Mouse (Mus musculus): Measurements from ENCODE around the gene Brip1. TPM values are rescaled to one million over a fixed set of nuclear protein-coding genes. Genes with fewer than 3 reads are reported as not detected.

Brip1 gene
- 5.1 and 8.2 TPM in 2 replicates for polyA plus RNA-seq (2012; ENCODE audit: insufficient read depth, insufficient read length, missing spikeins)

- TF ChIP-seq POLR2A (IDR thresholded peaks at IDR 0.05; ENCODE audit: borderline replicate concordance, low read depth, low read length) (no peak), CTCF (IDR thresholded peaks at IDR 0.05; ENCODE audit: low read depth, low read length) (no peak)
- Histone ChIP-seq H3K4me3 (ENCODE audit: insufficient read depth, low read length) (peak within 1 kb of the TSS; percentile 90), H3K27ac (ENCODE audit: insufficient read depth, low read depth, low read length) (peak within 1 kb of the TSS; percentile 88), H3K4me1 (ENCODE audit: control insufficient read depth, insufficient read depth, low read length) (peaks cover 12% of the 10 kb centered on the region)
Observed at GRCm38 (mm10) chr11:86201037-86201786, at the start of gene Brip1. TSS of gene Brip1 (minus strand) at chr11:86201193.

GRCm38 (mm10) chr11:86232446-86232845, 31.5 kb upstream of the Brip1 start:
- no peak overlapping the region for H3K4me3 ChIP-seq (ENCODE audit: insufficient read depth, low read length)
- peaks cover 2% of the 10 kb centered on the region; the same call in 1 of the 2 replicates for H3K4me1 ChIP-seq (ENCODE audit: control insufficient read depth, insufficient read depth, low read length)
- H3K27ac ChIP-seq (ENCODE audit: insufficient read depth, low read depth, low read length), result no peak overlapping the region
- TF ChIP-seq POLR2A (IDR thresholded peaks at IDR 0.05; ENCODE audit: borderline replicate concordance, low read depth, low read length), result no peak
- no peak for TF ChIP-seq CTCF (IDR thresholded peaks at IDR 0.05; ENCODE audit: low read depth, low read length)

GRCm38 (mm10) chr11:86231781-86232350, 30.9 kb upstream of the Brip1 start:
- TF ChIP-seq CTCF (IDR thresholded peaks at IDR 0.05; ENCODE audit: low read depth, low read length), result no peak
- no peak for TF ChIP-seq POLR2A (IDR thresholded peaks at IDR 0.05; ENCODE audit: borderline replicate concordance, low read depth, low read length)
- peaks cover 4% of the 10 kb centered on the region; the same call in 1 of the 2 replicates for H3K4me1 ChIP-seq (ENCODE audit: control insufficient read depth, insufficient read depth, low read length)
- H3K4me3 ChIP-seq (ENCODE audit: insufficient read depth, low read length), result no peak overlapping the region
- H3K27ac ChIP-seq (ENCODE audit: insufficient read depth, low read depth, low read length), result no peak overlapping the region

GRCm38 (mm10) chr11:86226646-86227180, 25.7 kb upstream of the Brip1 start:
- no peak overlapping the region for H3K27ac ChIP-seq (ENCODE audit: insufficient read depth, low read depth, low read length)
- no peak overlapping the region for H3K4me3 ChIP-seq (ENCODE audit: insufficient read depth, low read length)

GRCm38 (mm10) chr11:86225761-86226160, 24.8 kb upstream of the Brip1 start:
- no peak for TF ChIP-seq POLR2A (IDR thresholded peaks at IDR 0.05; ENCODE audit: borderline replicate concordance, low read depth, low read length)
- TF ChIP-seq CTCF (IDR thresholded peaks at IDR 0.05; ENCODE audit: low read depth, low read length), result no peak
- Histone ChIP-seq H3K27ac (ENCODE audit: insufficient read depth, low read depth, low read length) (no peak overlapping the region), H3K4me1 (ENCODE audit: control insufficient read depth, insufficient read depth, low read length) (peaks cover 4% of the 10 kb centered on the region; the same call in 1 of the 2 replicates), H3K4me3 (ENCODE audit: insufficient read depth, low read length) (no peak overlapping the region)

More at GRCm38 (mm10) chr11:86226646-86227180, 25.7 kb upstream of the Brip1 start:
- no peak for TF ChIP-seq CTCF (IDR thresholded peaks at IDR 0.05; ENCODE audit: low read depth, low read length)
- no peak for TF ChIP-seq POLR2A (IDR thresholded peaks at IDR 0.05; ENCODE audit: borderline replicate concordance, low read depth, low read length)
- peaks cover 4% of the 10 kb centered on the region; the same call in 1 of the 2 replicates for H3K4me1 ChIP-seq (ENCODE audit: control insufficient read depth, insufficient read depth, low read length)

DNA sequence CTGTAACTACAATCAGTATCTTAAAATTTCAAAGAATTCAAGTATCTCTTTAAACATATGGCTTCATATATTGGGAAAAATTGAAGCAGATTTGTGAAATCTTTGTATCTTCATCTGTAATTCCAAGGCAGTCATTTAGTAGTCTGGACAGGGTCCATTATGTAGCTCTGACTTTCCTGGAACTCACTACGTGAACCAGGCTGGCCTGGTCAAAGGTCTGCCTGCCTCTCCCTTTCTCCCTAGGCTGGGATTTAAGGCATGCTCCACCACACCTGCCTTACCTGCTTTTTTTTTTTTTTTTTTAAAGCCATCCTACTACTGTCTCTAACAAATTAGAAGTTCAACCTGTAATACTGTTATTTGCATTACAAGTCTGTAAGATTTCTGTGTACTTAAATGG, 10.8 kb upstream of the Brip1 start:
- Histone ChIP-seq H3K4me3 (ENCODE audit: insufficient read depth, low read length) (no peak overlapping the region), H3K4me1 (ENCODE audit: control insufficient read depth, insufficient read depth, low read length) (peaks cover 9% of the 10 kb centered on the region), H3K27ac (ENCODE audit: insufficient read depth, low read depth, low read length) (no peak overlapping the region)
- no peak for TF ChIP-seq POLR2A (IDR thresholded peaks at IDR 0.05; ENCODE audit: borderline replicate concordance, low read depth, low read length)
- TF ChIP-seq CTCF (IDR thresholded peaks at IDR 0.05; ENCODE audit: low read depth, low read length), result no peak

GRCm38 (mm10) chr11:86209123-86209522, 8.1 kb upstream of the Brip1 start:
- Histone ChIP-seq H3K27ac (ENCODE audit: insufficient read depth, low read depth, low read length) (no peak overlapping the region), H3K4me1 (ENCODE audit: control insufficient read depth, insufficient read depth, low read length) (peaks cover 9% of the 10 kb centered on the region), H3K4me3 (ENCODE audit: insufficient read depth, low read length) (no peak overlapping the region)
- TF ChIP-seq POLR2A (IDR thresholded peaks at IDR 0.05; ENCODE audit: borderline replicate concordance, low read depth, low read length) (no peak), CTCF (IDR thresholded peaks at IDR 0.05; ENCODE audit: low read depth, low read length) (no peak)

- Histone ChIP-seq H3K4me1 (ENCODE audit: control insufficient read depth, insufficient read depth, low read length) (peaks cover 15% of the 10 kb centered on the region), H3K4me3 (ENCODE audit: insufficient read depth, low read length) (no peak overlapping the region), H3K27ac (ENCODE audit: insufficient read depth, low read depth, low read length) (no peak overlapping the region)
- TF ChIP-seq CTCF (IDR thresholded peaks at IDR 0.05; ENCODE audit: low read depth, low read length) (no peak), POLR2A (IDR thresholded peaks at IDR 0.05; ENCODE audit: borderline replicate concordance, low read depth, low read length) (no peak)
Observed at GRCm38 (mm10) chr11:86205876-86206275, 4.9 kb upstream of the Brip1 start.

- TF ChIP-seq CTCF (IDR thresholded peaks at IDR 0.05; ENCODE audit: low read depth, low read length) (no peak), POLR2A (IDR thresholded peaks at IDR 0.05; ENCODE audit: borderline replicate concordance, low read depth, low read length) (no peak)
- Histone ChIP-seq H3K4me1 (ENCODE audit: control insufficient read depth, insufficient read depth, low read length) (peaks cover 17% of the 10 kb centered on the region), H3K4me3 (ENCODE audit: insufficient read depth, low read length) (no peak overlapping the region), H3K27ac (ENCODE audit: insufficient read depth, low read depth, low read length) (no peak overlapping the region)
Observed at GRCm38 (mm10) chr11:86205031-86205430, 4.0 kb upstream of the Brip1 start.
